Mouse (Mus musculus): ENCODE measurements around the gene Cbx4. TPM values are rescaled to one million over a fixed set of nuclear protein-coding genes. Genes with fewer than 3 reads are reported as not detected.

The Cbx4 gene
- total RNA-seq, 2 experiments from 2014 or later = 15.8 to 38.2 TPM

Other genes starting within 250 kb of the Cbx4 start
- gene Rbfox3, start 174.6 kb downstream of the Cbx4 start, total RNA-seq (2014; fragmentation: Nextera tagmentation) = not detected in 2 replicates
- gene Rbfox3, start 174.6 kb downstream of the Cbx4 start, total RNA-seq (2017) = not detected in 2 replicates
- not detected in 2 replicates for gene Enpp7, start 98.0 kb downstream of the Cbx4 start, total RNA-seq (2014; fragmentation: Nextera tagmentation)
- gene Enpp7, start 98.0 kb downstream of the Cbx4 start, total RNA-seq (2017) = not detected in 2 replicates
- gene Cbx2, start 63.3 kb downstream of the Cbx4 start, total RNA-seq (2014; fragmentation: Nextera tagmentation) = 0.88 and 5.0 TPM in 2 replicates
- gene Cbx2, start 63.3 kb downstream of the Cbx4 start, total RNA-seq (2017) = 2.1 and 2.6 TPM in 2 replicates
- 3.6 TPM in 2 replicates for gene Cbx8, start 45.3 kb downstream of the Cbx4 start, total RNA-seq (2014; fragmentation: Nextera tagmentation)
- 1.5 and 3.2 TPM in 2 replicates for gene Cbx8, start 45.3 kb downstream of the Cbx4 start, total RNA-seq (2017)
- gene Tbc1d16, start 142.3 kb upstream of the Cbx4 start, total RNA-seq (2014; fragmentation: Nextera tagmentation) = 3.3 and 8.6 TPM in 2 replicates
- gene Tbc1d16, start 142.3 kb upstream of the Cbx4 start, total RNA-seq (2017) = 2.1 and 3.0 TPM in 2 replicates
- gene Ccdc40, start 142.4 kb upstream of the Cbx4 start, total RNA-seq (2014; fragmentation: Nextera tagmentation) = 7.3 and 12.0 TPM in 2 replicates
- 9.0 and 11.8 TPM in 2 replicates for gene Ccdc40, start 142.4 kb upstream of the Cbx4 start, total RNA-seq (2017)
- 35.8 and 47.2 TPM in 2 replicates for gene Gaa, start 181.7 kb upstream of the Cbx4 start, total RNA-seq (2014; fragmentation: Nextera tagmentation)
- 27.4 and 31.6 TPM in 2 replicates for gene Gaa, start 181.7 kb upstream of the Cbx4 start, total RNA-seq (2017)
- 280 and 311 TPM in 2 replicates for gene Eif4a3, start 213.9 kb upstream of the Cbx4 start, total RNA-seq (2014; fragmentation: Nextera tagmentation)
- gene Eif4a3, start 213.9 kb upstream of the Cbx4 start, total RNA-seq (2017) = 188 and 228 TPM in 2 replicates
- gene Card14, start 221.5 kb upstream of the Cbx4 start, total RNA-seq (2014; fragmentation: Nextera tagmentation) = not detected in 2 replicates
- not detected in 2 replicates for gene Card14, start 221.5 kb upstream of the Cbx4 start, total RNA-seq (2017)